Comparison of ENCODE assay signal across 10 mouse cellular contexts in the genomic region with DNA sequence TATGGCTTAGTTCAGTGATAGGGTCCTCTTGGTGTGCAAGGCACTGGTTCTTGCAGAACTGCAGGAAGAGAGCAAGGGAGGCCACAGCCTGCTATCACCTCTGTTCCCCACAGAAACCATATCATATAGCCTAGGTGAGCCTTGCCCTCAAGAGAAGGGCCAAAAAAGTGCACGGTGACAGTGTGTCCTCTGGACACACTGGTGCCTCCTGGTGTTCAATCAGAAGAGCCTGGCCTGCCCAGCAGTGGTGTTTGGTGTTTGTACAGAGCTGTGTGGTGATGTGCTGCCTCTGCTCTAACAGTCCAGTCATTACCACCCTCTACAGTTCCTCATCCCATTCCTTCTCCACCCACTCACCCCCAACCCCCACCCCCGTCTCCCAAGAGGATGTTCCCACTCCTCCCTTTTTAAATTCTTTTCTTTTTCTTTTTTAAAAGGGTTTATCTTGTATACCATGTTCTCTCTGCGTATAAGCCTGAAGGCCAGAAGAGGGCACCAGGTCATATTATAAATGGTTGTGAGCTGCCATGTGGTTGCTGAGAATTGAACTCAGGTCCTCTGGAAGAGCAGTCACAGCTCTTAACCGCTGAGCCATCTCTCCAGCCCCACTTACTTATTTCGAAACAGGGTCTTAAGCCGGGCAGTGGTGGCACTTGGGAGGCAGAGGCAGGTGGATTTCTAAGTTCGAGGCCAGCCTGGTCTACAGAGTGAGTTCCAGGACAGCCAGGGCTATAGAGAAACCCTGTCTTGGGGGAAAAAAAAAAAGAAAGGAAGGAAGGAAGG. TPM values are rescaled to one million over a fixed set of nuclear protein-coding genes. Genes with fewer than 3 reads are reported as not detected.
DNase-seq lines count a peak whose midpoint lies in the region; ATAC-seq and TF ChIP-seq lines count a peak whose summit lies in the region.
"Had no signal": no experiment of that assay in that cellular context is flagged by ENCODE, and none has a peak within 500 bp of the region (broad histone marks: within the 10 kb centered on the region; RNA-seq: fewer than 3 reads in every experiment).

No protein-coding gene starts in this region.

- no peak overlapping the region for H3K4me2 ChIP-seq in hindbrain, postnatal 0 days (ENCODE audit: low read depth, low read length)
- H3K4me2 ChIP-seq in hindbrain, embryonic 13.5 days, result no peak overlapping the region
- H3K4me2 ChIP-seq: hindbrain, embryonic 14.5 days; limb, embryonic 13.5 days; neural tube, embryonic 13.5 days had no signal

- peaks cover 21% of the 10 kb centered on the region for H3K4me1 ChIP-seq in hindbrain, postnatal 0 days (ENCODE audit: insufficient read depth, low read length)
- H3K4me1 ChIP-seq in hindbrain, embryonic 13.5 days (replicated peaks), result peaks cover 47% of the 10 kb centered on the region

- WGBS in hindbrain, postnatal 0 days, result 89% methylated on average over 7 of the region's 7 CpGs
- WGBS in hindbrain, embryonic 13.5 days, result 85% methylated on average over 7 of the region's 7 CpGs

- no peaks in the 10 kb centered on the region for H3K36me3 ChIP-seq in hindbrain, postnatal 0 days (ENCODE audit: insufficient read depth, low read length)
- H3K36me3 ChIP-seq in hindbrain, embryonic 13.5 days, result no peaks in the 10 kb centered on the region
- H3K36me3 ChIP-seq: neural tube, embryonic 13.5 days had no signal

- no peak for ATAC-seq in hindbrain, postnatal 0 days
- ATAC-seq in hindbrain, embryonic 13.5 days (ENCODE audit: low FRiP score), result no peak

- H3K9me3 ChIP-seq in hindbrain, postnatal 0 days (ENCODE audit: low read length), result no peaks in the 10 kb centered on the region
- no peaks in the 10 kb centered on the region for H3K9me3 ChIP-seq in hindbrain, embryonic 13.5 days
- H3K9me3 ChIP-seq: limb, embryonic 13.5 days; neural tube, embryonic 13.5 days had no signal

- no peak for DNase-seq in hindbrain, postnatal 0 days (ENCODE audit: low spot score)
- peak; percentile 0 for DNase-seq in right cerebral cortex, postnatal 4 days
- no peak for DNase-seq in right cerebral cortex, adult 18-20 months
- peak; percentile 0 to 1 for DNase-seq in frontal cortex, postnatal 25 days (ENCODE audit: low spot score in 2 of 2)
- DNase-seq in lung, postnatal 10 days, result peak; percentile 9
- no peak for DNase-seq in cerebellum, postnatal 4 days (ENCODE audit: low spot score in 2 of 2)

- H3K27me3 ChIP-seq in hindbrain, postnatal 0 days (ENCODE audit: insufficient read depth, low read length), result no peaks in the 10 kb centered on the region
- H3K27me3 ChIP-seq in hindbrain, embryonic 13.5 days, result no peaks in the 10 kb centered on the region
- H3K27me3 ChIP-seq: limb, embryonic 13.5 days; neural tube, embryonic 13.5 days had no signal

- TF ChIP-seq CTCF in hindbrain, postnatal 0 days (IDR thresholded peaks at IDR 0.05; ENCODE audit: low read depth), result peak; percentile 7; the same call in 1 of the 2 replicates

- H3K9ac ChIP-seq in hindbrain, postnatal 0 days (replicated peaks; ENCODE audit: low read length), result no peak overlapping the region
- no peak overlapping the region for H3K9ac ChIP-seq in hindbrain, embryonic 13.5 days
- H3K9ac ChIP-seq: hindbrain, embryonic 14.5 days; limb, embryonic 13.5 days; neural tube, embryonic 13.5 days had no signal

- no peak overlapping the region for H3K27ac ChIP-seq in hindbrain, postnatal 0 days
- H3K27ac ChIP-seq in hindbrain, embryonic 13.5 days, result no peak overlapping the region
- H3K27ac ChIP-seq: hindbrain, embryonic 14.5 days; limb, embryonic 13.5 days; neural tube, embryonic 13.5 days had no signal

- no peak overlapping the region for H3K4me3 ChIP-seq in hindbrain, postnatal 0 days (ENCODE audit: low read length)
- H3K4me3 ChIP-seq in hindbrain, embryonic 13.5 days, result no peak overlapping the region
- H3K4me3 ChIP-seq: limb, embryonic 13.5 days; neural tube, embryonic 13.5 days had no signal

RNA-seq across cellular contexts. Expression of gene Atf5, which starts 5.4 kb away (rescaled TPM):
- 10.1 and 15.8 TPM in 2 replicates for total RNA-seq in hindbrain, postnatal 0 days (2014; rRNA removed)
- 4.1 and 4.4 TPM in 2 replicates for polyA plus RNA-seq in hindbrain, postnatal 0 days (2015; fragmentation: Nextera tagmentation; extraction: Ambion mirVana)
- polyA plus RNA-seq in hindbrain, embryonic 13.5 days (2015; fragmentation: Nextera tagmentation; extraction: Ambion mirVana), result 3.5 and 4.2 TPM in 2 replicates

RNA-seq across cellular contexts. Expression of gene Il4i1, which starts 5.7 kb away (rescaled TPM):
- total RNA-seq in hindbrain, postnatal 0 days (2014; rRNA removed), result 0.47 and 0.68 TPM in 2 replicates
- 0.52 and 0.58 TPM in 2 replicates for polyA plus RNA-seq in hindbrain, postnatal 0 days (2015; fragmentation: Nextera tagmentation; extraction: Ambion mirVana)
- 1.6 and 1.7 TPM in 2 replicates for polyA plus RNA-seq in hindbrain, embryonic 13.5 days (2015; fragmentation: Nextera tagmentation; extraction: Ambion mirVana)

RNA-seq across cellular contexts. Expression of gene Nup62, which starts 6.0 kb away (rescaled TPM):
- 67.0 and 69.0 TPM in 2 replicates for total RNA-seq in hindbrain, postnatal 0 days (2014; rRNA removed)
- 42.9 and 46.4 TPM in 2 replicates for polyA plus RNA-seq in hindbrain, postnatal 0 days (2015; fragmentation: Nextera tagmentation; extraction: Ambion mirVana)
- polyA plus RNA-seq in hindbrain, embryonic 13.5 days (2015; fragmentation: Nextera tagmentation; extraction: Ambion mirVana), result 47.6 and 47.9 TPM in 2 replicates

RNA-seq across cellular contexts. Expression of gene Akt1s1, which starts 26.9 kb away (rescaled TPM):
- total RNA-seq in hindbrain, postnatal 0 days (2014; rRNA removed), result 136 and 156 TPM in 2 replicates
- 94.3 and 95.4 TPM in 2 replicates for polyA plus RNA-seq in hindbrain, postnatal 0 days (2015; fragmentation: Nextera tagmentation; extraction: Ambion mirVana)
- polyA plus RNA-seq in hindbrain, embryonic 13.5 days (2015; fragmentation: Nextera tagmentation; extraction: Ambion mirVana), result 86.8 and 93.7 TPM in 2 replicates

RNA-seq across cellular contexts. Expression of gene Tbc1d17, which starts 27.0 kb away (rescaled TPM):
- total RNA-seq in hindbrain, postnatal 0 days (2014; rRNA removed), result 53.7 and 98.5 TPM in 2 replicates
- polyA plus RNA-seq in hindbrain, postnatal 0 days (2015; fragmentation: Nextera tagmentation; extraction: Ambion mirVana), result 103 and 106 TPM in 2 replicates
- 108 and 112 TPM in 2 replicates for polyA plus RNA-seq in hindbrain, embryonic 13.5 days (2015; fragmentation: Nextera tagmentation; extraction: Ambion mirVana)

Comparison
In these comparisons a context has a peak if more than half of its experiments do, and no peak if none do; other contexts are left out.
1. DNase-seq: peak in right cerebral cortex, postnatal 4 days (single experiment), frontal cortex, postnatal 25 days (2 of 2) and lung, postnatal 10 days (single experiment); none in hindbrain, postnatal 0 days (single experiment), right cerebral cortex, adult 18-20 months (single experiment) and cerebellum, postnatal 4 days (0 of 2).